Mouse (Mus musculus) spleen, embryonic (tissue): Measurements from ENCODE around the gene Scube3.

Experiments
- CTCF ChIA-PET: fragments of 350-600 bp; sonication (Branson Sonifier 250); formaldehyde crosslinking; loops from one replicate; lab custom pipeline; 2022; lab: Charles Lee

Gene Scube3

DNA sequence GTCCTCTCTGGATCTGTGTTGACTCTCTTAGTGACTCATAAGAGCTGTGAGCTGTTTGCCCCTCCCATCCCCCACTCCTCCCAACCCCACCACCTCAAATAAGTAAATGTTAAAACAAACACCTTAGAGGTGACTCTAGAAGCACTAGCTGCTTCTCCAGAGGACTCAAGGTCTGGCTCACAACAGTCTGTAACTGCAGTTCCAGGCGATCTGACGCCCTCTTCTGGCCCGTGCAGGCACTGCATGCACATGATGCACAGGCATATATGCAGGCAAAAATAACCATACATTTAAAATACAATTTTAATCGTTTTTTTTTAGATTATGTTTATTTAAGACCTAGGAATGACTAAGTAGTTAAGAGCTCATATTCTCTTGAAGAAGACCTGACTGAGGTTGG, 71.3 kb downstream of the Scube3 start:
- CTCF ChIA-PET, result interaction anchor here (0.7 to 1.2 kb wide), 2 partner anchors 20 to 48 kb away, joined by 3 read pairs; no protein-coding TSS in a partner anchor

DNA sequence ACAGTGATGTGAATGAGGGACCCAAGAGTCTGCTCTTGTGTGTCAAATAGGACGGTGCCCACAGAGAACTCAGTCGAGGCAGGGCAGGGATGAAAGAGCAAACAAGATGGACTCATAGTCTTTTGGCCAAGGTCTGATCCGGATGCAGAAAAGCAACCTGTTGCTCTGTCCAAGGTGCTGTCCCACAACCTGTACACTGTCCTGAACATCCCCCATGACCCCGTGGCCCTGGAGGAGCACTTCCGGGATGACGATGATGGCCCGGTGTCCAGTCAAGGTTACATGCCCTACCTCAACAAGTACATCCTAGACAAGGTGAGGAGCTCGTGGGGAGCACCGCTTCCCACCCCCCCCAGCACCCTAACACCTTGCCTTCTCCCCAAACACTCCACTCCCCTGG, 74.8 kb downstream of the Scube3 start:
- CTCF ChIA-PET, result interaction anchor here (0.9 kb wide), 1 partner anchor 15 kb away, joined by 3 read pairs; the partner anchor contains the start of gene Ppard

GRCm38 (mm10) chr17:28217721-28218649, 76.0 kb downstream of the Scube3 start:
- CTCF ChIA-PET, result interaction anchor here (0.5 to 0.9 kb wide), 3 partner anchors 9 to 14 kb away, joined by 3 to 5 read pairs (median 3); partner anchors contain the start of gene Ppard

GRCm38 (mm10) chr17:28222463-28222862, 80.5 kb downstream of the Scube3 start:
- CTCF ChIA-PET, result interaction anchor here (1.2 kb wide), 1 partner anchor 10 kb away, joined by 4 read pairs; no protein-coding TSS in a partner anchor

DNA sequence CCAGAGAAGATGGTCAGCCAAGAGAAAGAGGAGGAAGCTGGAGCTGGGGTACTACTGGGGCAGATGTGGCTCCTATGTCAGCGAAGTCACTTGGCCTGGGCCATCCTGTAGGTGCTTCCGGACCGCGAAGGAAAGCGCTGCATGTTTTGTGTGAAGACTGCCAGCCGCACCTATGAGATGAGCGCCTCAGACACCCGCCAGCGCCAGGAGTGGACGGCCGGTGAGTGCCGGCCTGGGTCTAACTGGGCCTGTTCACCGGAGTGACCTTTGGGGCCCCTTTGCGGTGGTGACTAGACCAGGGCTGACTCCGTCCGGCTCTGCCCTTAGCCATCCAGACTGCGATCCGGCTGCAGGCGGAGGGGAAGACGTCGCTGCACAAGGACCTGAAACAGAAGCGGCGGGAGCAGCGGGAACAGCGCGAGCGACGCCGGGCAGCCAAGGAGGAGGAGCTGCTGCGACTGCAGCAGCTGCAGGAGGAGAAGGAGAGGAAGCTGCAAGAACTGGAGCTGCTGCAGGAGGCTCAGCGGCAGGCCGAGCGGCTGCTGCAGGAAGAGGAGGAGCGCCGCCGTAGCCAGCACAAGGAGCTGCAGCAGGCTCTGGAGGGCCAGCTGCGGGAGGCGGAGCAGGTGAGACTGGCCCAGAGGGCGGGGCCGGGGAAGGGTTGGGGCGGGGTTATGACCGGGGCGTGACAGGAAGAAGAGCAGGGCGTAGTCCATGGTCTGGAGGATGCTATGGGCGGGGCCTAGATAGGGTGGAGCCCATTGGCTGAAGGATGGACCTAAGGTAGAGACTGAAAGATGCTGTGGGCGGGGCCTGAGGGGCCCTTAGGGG, 81.8 kb downstream of the Scube3 start:
- CTCF ChIA-PET, result interaction anchor here (1.5 kb wide), 1 partner anchor 16 kb away, joined by 10 read pairs; the partner anchor contains the start of gene Def6
